Mouse (Mus musculus): ENCODE data around the gene Kif5a.
"Not testable (repeated sequence)": the region's sequence is repeated elsewhere in the genome, so short reads cannot be mapped to it uniquely, and the experiment has no call there.

Gene Kif5a

DNA sequence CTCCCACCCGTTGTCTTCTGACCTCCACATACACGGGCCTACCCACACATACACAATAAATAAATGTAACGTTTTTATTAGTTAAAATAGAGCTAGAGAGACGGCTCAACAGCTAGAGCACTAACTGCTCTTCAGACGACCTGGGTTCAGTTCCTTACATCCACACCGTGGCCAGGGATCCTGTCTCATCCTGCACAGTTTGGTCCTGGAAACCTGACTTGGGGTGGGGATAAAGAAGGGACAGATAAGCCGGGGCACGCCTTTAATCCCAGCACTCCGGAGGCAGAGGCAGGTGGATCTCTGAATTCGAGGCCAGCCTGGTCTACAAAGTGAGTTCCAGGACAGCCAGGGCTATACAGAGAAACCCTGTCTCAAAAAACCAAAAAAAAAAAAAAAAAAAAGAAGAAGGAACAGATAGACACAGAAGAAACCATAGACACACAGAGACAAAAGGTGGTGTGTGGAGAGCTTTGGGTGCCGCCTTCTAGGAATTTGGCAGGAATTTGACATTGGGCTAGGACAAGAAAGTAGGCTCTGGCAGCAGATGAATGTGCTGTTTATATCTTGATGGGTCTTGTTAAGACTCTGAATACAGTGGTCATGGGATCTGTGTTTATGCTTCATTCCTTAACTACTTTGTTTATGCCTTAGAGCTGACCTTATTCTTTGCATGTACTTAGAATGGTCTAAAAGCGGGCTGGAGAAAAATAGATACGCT lies 49.3 kb downstream of the Kif5a start:
- no peak for DNase-seq (ENCODE audit: low spot score)

DNA sequence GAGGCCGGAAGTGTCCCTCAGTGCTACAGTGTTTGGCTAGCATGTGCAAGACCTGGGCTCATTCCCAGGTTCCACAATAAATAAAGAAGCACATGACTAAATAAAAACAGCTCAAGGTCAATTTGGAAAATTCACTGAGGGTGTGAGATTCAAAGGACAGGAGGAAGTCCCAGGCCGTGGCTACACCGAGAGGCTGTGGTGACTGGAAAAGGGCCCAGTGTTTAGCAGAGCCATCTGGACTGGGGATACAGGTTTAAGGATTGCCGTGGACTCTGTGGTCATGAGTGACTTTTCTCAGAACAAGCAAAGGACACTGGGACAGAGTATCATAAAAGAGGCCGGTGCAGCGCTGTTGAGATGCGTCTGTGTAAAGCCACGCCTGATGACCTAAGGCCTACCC lies 49.9 kb downstream of the Kif5a start:
- no peak for DNase-seq (ENCODE audit: low spot score)

DNA sequence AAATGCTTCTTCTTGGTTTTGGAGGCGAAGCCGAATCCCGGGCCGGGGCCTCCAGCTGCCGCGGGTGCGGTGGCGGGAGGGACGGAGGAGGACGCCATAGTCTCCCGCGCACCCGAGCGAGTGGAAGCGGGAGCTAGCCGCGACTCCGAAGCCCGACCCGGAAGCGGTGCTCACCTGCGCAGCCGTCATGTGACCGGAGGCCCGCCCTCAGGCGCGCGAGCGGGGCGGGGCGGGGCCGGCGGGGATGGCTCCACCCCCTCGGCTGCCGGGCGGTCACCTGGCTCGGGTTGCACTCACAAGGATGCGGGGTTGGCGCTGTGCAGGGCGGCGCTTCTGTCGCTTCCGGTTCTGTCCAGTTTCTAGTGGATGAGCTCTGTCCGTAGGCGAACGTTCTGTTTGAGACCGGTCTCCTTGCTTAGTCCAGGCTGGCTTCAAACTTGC lies 51.7 kb downstream of the Kif5a start, which contains the start of gene Pip4k2c:
Gene Pip4k2c (minus strand): TSS at position 172 of the 441 bp plus-strand sequence.
- DNase-seq (ENCODE audit: low spot score): peak; percentile 88

DNA sequence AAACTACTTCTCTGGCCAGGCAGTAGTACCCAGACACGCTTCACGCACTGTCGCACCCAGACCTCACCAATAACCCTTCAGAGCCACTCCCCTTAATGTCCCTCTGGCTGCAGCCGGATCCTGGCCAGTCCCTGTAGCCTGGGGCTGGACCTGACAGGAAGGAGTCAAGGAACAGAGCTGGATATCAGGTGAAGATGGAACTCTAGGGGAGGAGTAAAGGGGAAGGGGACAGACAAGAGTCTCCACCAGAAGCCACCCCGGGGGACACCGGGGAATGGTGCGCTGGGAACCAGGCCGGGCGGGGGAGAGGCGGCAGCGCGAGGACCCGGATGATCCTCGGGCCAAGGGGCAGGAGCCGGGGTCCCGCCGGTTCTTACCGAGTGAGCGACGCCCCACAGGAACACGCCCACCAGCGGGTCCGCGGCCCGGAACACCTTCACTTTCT lies 52.2 kb downstream of the Kif5a start:
- DNase-seq (ENCODE audit: low spot score): peak; percentile 28

DNA sequence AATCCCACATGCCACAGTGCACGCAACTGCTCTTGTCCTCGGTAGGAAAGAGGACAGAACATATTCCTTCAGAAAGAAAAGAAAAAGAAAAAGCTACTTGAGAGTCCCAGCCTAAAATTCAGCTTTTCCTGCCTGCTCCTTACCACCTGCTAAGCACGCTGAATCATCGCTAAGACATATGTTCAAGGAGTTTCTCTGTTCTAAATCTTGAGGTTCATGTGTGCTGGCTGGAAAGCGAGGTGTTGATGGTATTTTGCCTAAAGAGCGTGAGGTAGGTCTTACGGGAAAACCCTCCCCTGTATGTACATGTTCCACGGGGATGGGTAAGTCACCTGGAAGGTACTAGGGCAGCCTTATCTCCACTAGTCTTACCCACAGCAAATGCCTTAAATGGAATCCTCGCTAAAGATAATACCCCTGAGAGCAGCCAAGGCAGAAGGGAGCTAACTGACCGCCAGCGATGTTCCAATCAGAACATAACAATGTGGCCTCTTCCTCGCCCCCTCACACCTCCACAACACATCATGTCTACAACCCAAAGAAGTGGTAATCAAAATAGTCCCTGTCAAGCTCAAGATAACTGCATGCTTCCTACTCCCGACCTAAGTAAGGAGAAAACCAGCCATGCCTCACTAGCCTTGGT lies 53.1 kb downstream of the Kif5a start:
- no peak for DNase-seq (ENCODE audit: low spot score)

DNA sequence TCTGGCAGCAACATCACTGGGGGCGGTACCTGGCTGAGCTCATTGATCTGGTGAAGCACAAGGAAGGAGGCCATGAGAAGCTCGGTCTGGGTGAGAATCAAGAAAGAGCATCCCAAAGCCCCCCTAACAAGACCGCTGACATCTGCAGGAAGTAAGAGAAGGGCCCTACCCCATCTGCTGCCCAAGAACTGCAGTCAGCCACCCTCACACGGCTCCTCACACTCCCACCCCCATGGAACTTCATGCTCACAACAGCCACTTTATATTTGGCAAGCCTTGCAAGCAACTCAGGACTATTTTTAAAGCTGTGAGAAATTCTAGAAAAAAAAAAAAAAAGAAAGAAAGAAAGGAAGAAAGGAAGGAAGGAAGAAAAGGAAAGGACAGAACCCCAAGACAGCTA lies 54.2 kb downstream of the Kif5a start:
- no peak for DNase-seq (ENCODE audit: low spot score)

DNA sequence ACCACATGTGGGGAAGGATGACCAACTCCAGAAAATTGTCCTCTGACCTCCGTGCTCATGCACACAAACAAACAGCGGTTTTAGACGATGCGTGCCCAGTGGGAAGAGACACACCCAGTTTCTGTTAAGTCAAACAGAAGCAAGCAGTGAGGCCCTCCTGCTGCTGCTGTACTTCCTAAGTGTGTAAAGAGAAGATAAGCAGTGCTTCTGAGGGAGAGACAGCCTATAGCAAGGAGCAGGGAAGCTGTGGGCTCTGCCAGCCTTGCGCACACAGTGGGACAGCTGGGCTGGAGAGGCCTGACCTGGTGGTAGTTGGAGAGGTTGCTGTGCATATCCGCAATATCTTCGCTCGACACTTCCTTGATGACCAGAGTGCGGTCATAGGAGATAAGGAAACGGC lies 57.8 kb downstream of the Kif5a start:
- no peak for DNase-seq (ENCODE audit: low spot score)

DNA sequence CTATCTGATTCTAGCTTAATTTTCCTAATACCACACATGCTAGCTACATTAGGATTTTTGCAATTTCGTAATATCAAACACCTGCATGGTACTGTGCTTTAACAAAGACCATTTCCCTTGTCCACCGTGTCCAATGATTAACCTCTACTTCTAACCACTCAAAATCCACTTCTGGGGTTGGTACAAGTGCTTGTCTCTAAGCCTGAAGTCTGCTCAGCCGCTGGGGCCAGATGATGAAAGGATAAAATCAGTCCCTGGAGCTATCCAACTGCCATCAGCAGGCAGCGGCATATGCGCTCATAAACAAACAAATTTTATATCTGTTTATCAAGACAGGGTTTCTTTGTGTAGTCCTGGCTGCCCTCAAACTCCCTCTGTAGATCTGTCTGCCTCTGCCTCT lies 58.6 kb downstream of the Kif5a start:
- no peak for DNase-seq (ENCODE audit: low spot score)

DNA sequence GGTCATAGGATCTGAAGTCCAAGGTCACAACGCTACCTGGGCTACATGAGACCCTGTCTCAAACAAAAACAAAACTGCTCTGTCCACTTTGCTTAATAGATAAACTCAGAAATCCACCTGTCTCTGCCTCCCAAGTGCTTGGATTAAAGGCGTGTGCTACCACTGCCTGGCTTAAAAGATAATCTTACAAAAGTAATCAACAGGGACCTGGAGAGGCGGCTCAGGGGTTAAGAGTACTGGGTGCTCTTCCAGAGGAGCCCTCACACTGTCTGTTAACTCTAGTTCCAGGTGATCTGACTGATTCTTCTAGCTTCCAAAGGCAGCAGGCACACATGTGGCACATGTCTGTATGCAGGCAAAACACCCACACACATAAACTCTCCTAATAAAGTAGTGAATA lies 60.0 kb downstream of the Kif5a start:
- no peak for DNase-seq (ENCODE audit: low spot score)

DNA sequence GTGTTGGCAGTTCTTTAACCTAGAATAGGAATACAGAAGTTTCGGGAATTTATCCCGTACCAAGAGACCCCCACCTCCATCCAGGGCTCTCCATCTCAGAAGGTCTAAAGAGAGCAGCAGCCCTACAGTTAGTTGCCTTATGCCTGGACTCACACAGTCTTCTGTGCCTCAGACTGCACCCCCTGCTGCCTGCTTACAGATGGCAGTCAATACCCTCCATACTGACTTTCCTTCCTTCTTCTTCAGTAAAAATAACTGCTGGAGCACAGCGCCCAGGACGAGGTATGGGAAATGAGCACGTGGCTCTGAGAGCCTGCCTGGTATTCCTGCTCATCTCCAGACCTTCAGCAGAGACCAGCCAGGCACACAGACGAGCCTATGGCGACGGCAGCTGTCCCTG lies 62.9 kb downstream of the Kif5a start:
- no peak for DNase-seq (ENCODE audit: low spot score)

DNA sequence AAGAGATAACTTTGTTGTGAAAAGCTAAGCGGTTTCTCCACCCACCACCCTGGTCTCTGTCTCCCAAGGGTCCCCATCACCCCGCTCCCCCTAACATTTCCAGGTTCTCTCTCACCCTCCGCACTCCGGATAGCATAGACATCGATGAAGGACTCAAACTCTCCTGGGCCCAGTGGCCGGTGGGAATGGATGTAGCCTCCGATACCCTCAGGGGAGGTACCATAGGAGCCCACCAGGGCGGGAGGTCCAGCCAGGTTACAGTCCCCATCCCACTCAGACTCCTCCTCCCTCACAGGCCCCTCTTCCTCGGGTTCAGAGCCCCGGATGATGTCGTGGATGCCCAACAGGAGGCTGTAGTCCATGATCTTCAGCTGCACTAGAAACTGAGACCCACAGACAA lies 63.7 kb downstream of the Kif5a start:
- no peak for DNase-seq (ENCODE audit: low spot score)

DNA sequence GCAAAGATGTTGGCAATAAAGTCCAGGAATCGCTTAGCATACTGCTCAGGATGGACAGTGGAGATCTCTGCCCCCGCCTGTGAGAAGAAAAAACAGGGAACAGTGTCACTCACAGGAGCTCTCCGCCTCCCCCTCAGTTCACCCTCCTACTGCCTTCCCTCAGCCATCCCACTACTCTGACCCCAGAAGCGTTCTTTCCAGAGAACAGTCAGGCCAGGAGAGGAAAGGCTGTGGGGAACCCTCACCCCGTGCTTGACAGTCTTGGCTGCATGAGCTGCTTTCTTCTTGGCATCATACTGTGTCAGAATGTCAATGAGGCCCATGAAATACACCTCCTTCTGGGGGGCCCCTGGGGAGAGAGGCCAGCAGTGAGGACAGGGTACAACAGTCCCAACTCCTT lies 64.1 kb downstream of the Kif5a start:
- DNase-seq (ENCODE audit: low spot score): no peak

DNA sequence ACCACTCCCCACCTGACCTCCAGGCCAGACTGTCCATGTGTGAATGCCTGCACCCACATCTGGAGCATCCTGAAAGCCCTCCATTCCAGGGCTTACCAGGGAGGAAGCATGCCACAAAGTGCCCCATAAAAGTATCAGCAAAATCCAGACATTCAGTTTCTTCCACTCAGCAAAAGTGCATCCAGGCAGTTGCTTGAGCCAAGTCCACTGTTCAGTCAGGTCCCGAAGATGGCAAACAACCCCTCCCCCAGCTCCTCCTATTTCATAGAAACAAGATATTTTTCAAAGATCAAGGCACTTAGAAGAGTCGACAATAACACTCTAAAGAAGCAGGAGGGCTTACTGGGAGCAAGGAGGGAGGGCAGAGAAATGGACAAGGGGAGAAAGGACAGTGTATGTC lies 64.7 kb downstream of the Kif5a start:
- DNase-seq (ENCODE audit: low spot score): no peak

DNA sequence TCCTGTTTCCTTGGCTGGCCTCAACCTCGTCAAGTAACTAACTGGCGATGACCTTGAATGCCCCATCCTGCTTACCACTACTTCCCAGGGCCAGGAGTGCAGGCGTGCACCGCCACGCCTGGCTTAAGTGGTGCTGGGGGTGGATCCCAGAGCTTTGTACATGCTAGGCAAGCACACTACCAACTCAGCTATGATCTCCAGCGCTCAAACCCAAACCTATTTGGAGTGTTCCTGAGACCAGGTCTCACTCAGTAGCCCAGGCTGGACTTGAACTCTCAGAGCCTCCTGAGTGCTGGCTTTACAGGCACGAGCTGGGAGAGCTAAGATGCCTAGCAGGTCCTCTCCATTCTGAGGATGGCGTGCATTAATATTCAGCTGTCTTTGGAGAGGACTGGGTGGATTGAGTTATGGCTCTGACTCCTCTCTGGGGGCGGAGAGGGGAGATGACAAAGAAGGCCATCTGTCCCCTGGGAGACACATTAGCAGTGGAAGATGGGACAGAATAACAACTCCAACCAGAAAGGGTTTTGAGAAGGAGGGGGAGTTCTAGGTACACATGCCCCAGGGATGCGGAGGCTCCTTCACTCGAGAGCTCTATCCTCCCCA lies 65.5 kb downstream of the Kif5a start:
- DNase-seq (ENCODE audit: low spot score): no peak

DNA sequence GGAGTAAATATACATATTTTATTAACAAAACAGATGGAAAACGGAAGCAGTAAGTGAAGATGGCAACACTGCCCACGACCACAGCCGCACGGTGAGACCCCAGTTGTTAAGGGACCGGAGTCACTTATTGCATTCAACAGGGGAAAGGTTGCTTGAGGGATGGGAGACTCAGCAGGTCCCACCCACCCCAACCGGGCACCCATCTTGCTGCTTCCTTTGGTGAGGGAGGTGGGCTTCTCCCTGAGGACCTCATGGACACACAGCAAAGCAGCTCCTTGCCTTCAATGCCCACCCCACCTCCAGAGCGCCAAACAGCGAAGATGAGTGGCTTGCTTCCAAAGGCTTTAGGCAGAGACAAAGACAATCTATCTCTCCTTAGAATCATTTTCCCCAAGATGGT lies 66.0 kb downstream of the Kif5a start:
- no peak for DNase-seq (ENCODE audit: low spot score)

DNA sequence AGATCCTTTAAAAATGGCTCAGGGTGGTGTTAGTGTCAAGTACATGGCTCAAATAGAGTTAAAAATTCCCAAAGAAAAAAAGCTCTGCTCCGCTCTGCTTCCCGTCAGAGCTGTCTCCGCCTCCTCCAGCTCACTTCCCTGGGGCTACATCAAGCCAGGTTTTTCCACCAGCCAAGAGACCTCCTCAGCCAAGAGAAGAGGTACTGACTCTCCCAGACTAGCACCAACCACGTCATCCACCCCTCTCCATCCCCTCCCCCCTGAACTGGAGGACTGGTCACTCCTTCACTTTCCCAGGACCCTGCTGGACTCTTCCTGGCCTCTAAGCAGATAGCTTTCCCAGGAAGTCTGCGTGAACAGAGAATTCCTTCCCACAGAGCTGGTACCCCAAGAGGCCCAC lies 66.8 kb downstream of the Kif5a start:
- DNase-seq (ENCODE audit: low spot score): peak; percentile 47

DNA sequence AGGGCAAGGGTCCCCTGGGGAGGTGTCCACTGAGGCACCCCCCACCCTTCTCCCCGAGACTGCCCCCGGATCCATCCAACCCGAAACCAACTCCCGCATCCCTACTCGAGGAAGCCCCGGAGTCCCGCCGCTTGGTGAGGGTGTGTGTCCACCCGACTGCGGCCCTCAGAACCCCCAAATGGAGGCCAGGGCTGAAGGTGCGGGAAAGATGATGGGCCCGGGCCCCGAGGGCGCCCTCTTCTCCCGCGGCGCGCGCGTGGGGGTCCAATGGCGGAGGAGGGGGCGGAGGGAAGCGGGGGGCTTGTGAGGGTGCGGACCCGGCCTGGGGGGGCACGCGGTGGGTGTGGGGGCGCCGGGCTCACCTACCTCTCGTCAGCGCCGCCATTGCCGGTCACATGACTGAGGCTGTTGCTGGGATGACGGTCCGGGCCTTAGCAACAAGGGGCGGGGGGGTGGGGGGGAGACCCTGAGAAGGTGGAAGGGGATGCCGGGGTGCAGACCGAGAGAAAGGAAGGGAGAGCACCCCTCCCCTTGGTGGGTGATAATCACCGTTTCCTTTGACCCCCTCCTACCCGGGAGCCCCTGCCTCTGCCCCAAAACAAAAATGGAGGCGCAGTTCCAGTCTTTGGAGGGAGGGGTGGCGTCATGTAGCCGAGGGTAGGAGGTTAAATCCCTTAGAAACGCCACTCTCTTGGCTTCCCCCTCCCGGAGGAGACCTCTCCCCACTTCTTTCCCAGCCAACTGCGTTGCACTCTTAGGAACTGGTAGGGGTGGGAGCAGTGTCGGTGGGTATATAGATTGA lies 67.6 kb downstream of the Kif5a start, which contains the start of gene Dtx3:
Gene Dtx3 (minus strand): TSS at position 401 of the 802 bp plus-strand sequence.
- no peak for DNase-seq (ENCODE audit: low spot score)

DNA sequence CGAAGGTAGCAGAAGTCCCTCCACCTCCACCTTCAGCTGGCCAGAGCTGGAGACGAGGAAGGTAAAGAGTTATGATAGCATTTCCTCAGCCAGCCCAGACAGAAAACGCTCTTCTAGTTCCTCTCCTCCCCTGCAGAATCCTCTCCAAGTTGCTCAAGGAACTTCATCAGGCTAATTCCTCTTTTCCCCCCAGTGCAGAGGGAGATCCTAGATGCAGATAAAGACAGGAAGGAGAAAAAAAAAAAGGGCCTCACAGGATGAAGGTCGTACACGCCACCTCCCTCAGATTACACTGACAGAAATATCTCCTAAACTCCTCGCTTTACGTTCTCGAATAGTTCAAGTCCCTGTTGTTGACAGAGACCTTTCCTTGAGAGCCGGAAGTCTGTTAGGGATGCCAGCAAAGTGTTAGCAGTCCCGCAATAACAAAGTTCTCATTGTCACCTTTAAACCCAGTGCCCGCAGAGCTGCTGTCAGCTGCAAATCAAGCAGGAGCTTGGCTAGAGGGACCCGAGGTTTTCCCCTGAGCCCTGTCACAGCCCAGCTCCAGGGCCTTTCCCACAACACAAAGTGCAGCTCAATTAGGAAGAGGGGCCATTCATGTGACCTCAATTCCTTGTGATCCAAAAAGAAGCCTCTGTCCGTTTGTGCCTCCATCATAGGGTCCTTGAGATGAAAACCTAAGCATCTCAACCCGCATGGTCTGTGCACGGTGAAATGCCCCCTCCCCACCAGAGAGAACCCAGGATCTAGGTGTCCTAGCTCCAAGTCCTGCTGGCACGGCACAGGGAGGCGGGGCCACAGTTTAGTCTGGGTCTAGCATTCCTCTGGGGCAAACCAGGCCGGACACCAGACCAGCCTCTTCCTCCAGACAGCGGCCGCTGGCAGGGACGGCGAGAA lies 68.5 kb downstream of the Kif5a start:
- peak; percentile 54 for DNase-seq (ENCODE audit: low spot score)

DNA sequence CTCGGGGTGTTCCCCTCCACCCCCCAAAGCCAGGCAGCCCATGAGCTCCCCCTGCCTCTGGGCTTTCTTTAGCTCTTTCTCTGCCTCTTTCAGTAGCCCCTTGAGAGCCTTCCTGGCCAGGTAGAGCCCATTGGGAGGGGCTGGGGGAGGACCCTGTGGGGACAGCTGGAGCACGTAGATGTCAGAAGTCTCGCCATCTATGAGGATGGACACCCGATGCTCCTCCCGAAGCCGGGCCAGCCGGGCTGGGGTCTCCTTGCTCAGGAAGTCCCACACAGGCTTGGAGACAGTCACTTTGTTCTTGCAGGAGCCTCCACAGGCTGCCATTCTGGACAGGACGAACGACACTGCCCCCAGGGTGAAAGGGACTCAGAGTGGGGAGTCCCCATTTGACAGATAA lies 70.1 kb downstream of the Kif5a start:
- no peak for DNase-seq (ENCODE audit: low spot score)

DNA sequence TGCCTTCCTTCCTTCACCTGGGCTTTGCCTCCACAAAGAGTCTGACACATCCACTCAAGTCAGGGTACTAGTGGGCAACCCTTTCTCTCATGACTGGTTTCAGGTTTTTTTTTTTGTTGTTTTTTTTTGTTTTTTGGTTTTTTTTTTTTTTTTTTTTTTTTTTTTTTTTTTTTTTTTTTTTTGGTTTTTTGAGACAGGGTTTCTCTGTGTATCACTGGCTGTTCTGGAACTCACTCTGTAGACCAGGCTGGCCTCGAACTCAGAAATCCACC lies 71.2 kb downstream of the Kif5a start:
- not testable (repeated sequence) for DNase-seq (ENCODE audit: low spot score)

DNA sequence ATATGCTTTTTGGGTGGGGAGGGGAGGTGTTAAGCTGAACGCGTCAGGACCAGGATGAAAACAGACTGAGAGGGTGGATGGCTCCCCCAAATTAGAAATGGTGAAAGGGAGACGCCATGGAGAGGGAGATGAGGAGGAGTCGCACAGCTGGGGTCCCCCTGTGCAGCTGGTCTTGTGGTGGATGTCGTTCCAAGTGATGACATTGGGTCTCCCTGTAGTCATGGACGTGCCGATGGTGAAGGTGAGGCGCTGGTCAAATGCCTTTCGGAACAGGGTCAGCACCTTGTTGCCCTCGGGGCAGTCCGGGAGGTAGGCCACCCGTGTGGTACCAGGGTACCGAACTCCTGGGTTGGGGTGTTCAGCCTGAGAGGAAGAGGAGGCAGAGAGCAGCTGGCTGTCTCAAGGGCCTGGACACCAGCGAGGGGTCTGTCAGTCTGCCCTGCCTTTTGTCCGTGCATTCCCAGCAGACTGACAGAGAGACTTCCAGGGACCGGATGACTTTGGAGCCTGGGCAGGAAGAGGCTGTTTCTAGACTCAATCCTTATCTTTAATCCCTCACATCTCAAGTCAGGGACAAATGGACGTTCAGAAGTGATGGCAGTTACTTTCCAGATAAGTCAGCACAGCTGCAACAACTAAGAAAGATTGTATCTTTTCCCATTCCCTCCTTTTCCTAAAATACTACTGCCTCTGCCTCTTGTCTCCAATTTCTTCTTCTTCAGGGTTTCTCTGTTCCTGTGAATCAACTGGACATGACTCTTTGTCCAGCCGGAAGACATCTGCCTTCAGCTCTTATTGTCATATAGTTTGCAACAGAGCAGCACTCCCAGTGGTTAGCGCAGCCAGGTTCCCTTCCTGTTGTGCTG lies 71.7 kb downstream of the Kif5a start:
- no peak for DNase-seq (ENCODE audit: low spot score)
